Mouse (Mus musculus) bone marrow macrophage, adult 2 months (primary cell): ENCODE results near the gene Armh3. TPM values are rescaled to one million over a fixed set of nuclear protein-coding genes. Genes with fewer than 3 reads are reported as not detected.
A peak's percentile ranks its signal among the peaks of the same experiment; 100 is the strongest.

Source experiments
- H3K27ac ChIP-seq: 2 replicates; pipeline ENCODE4 v1.5.1; 2012; ENCODE audit warnings: low read depth, low read length; ENCODE audit not compliant: insufficient read depth
- H3K4me1 ChIP-seq: 2 replicates; pipeline ENCODE4 v1.6.1; 2012; ENCODE audit warnings: low read length; ENCODE audit not compliant: control insufficient read depth, insufficient read depth
- H3K4me3 ChIP-seq: 2 replicates; pipeline ENCODE4 v1.5.1; 2012; ENCODE audit warnings: mild to moderate bottlenecking, low read length, moderate library complexity; ENCODE audit not compliant: insufficient read depth
- CTCF ChIP-seq: IDR thresholded peaks from 2 replicates; pipeline ENCODE4 v1.5.1; 2012; ENCODE audit warnings: low read depth, mild to moderate bottlenecking, low read length, moderate library complexity
- POLR2A ChIP-seq: IDR thresholded peaks from 2 replicates; pipeline ENCODE4 v1.6.1; 2012; ENCODE audit warnings: mild to moderate bottlenecking, low read depth, low read length, borderline replicate concordance
- polyA plus RNA-seq: library from polyadenylated mRNA; stranded (reverse); fragments of >200 nt; gene quantifications from 2 replicates; pipeline ENCODE4 v1.2.4, GENCODE M21; 2012; ENCODE audit not compliant: missing spikeins, insufficient read depth, insufficient read length

Armh3 gene
- polyA plus RNA-seq, 1 experiment = 13.2 TPM

DNA sequence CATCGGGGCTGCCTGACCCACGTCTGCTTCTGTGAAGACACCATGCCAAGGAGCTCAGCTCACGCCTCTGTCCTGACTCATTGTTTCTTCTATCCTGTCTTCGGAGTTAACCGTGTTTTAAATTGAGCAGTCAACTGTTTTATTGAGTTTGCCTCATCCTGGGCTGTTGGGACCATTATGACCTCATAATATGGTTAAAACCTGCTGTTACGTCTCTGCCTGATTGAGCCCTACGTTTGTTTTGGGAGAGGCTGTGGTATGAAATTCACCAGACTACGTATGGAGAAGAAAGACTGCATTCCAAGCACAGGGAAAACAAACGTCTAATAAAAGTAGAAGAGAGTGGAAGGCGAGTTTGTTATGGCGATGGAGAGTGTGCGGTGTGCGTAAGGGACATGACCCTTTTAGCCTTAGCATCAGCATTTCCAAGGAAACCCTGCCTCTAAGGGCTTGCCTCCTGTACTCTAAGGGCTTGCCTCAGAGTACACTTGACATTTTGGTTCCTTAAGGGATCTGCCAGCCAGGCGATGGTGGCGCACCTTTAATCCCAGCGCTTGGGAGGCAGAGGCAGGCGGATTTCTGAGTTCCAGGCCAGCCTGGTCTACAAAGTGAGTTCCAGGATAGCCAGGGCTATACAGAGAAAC, 214.2 kb downstream of the Armh3 start:
- Histone ChIP-seq H3K4me1 (peaks cover 23% of the 10 kb centered on the region), H3K27ac (peak overlapping the region; percentile 56)
- TF ChIP-seq POLR2A (no peak), CTCF (no peak)

DNA sequence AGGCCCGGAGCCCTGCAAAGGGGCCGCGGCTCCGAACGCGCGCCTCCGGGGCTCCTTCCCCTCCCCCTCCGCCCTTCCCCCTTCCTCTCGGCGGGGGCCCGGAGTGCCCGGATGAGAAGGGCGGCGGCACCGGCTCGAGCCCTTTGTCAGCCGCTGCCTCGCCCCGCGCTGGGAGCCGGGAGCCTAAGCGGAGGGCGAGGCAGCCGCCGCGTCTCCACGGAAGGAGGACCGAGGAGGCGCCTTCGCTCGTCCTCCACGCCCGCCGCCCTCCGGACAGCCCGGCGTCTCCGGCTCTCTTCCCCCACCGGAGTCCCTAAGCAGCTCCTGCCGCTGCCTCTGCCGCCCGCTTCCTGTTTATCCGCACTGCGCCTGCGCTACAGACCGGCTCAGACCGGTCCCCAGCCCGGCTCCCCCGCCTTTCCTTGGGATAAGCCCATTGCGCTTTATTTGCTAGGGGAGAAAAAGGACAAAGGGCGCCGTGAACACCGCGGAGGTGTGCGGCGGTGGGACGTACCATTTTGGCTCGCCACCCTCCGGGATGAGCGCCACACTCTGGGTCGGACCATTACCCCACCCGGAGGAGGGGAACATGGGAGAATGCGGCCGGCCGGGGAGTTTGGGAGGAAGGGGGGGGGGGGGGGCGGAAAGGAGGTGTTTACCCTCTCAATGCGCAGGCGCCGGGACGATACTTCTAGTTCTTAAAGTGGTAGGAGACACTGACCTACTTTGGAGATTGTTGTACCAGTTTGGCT, 214.9 kb downstream of the Armh3 start, which contains the start of gene Mgea5:
Gene Mgea5 (minus strand): TSS at position 657 of the 752 bp plus-strand sequence.
- peak within 1 kb of the TSS; percentile 67 for H3K4me3 ChIP-seq
- H3K4me1 ChIP-seq = peaks cover 23% of the 10 kb centered on the region
- peak within 1 kb of the TSS; percentile 87 for H3K27ac ChIP-seq
- TF ChIP-seq POLR2A (no peak), CTCF (no peak)

More for the DNA sequence above, 214.2 kb downstream of the Armh3 start:
- peak overlapping the region; percentile 67 for H3K4me3 ChIP-seq

DNA sequence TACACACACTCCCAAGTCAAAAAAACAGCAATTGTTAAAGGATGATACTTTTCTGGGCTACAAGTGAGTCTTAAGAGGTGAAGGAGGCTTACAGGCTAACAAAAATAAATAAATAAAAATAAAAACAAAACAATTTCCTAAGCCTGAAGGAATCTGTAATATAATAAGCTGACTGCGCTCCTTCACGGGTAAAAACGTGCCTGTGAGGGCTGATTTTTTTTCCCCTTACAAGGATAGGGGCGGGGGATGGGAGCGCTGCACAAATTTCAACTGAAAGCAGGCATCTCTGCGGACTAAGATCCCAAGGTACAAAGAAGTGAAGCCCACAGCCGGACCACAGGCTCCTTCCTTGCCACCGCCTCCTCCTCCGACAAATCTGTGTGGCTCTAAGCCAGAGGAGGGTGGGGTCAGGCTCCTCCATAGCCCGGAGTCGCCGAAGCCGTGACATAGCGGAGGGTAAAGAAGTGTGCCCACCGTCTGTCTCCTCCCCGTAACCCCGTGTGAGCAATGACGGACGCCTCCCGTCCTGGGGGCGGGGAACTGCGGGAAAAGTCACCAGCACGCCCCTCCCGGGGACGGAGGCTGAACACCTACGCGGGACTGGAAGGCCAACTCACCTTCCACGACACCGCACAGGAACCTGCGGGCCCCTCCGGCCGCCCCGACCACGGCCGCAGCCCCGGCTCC, 215.8 kb downstream of the Armh3 start:
- peak overlapping the region; percentile 67 for H3K4me3 ChIP-seq
- peak overlapping the region; percentile 87 for H3K27ac ChIP-seq
- peaks cover 23% of the 10 kb centered on the region for H3K4me1 ChIP-seq
- TF ChIP-seq CTCF (no peak), POLR2A (no peak)

GRCm38 (mm10) chr19:45781676-45782075, 216.6 kb downstream of the Armh3 start:
- H3K27ac ChIP-seq = no peak overlapping the region
- no peak for TF ChIP-seq CTCF
- no peak for TF ChIP-seq POLR2A
- H3K4me1 ChIP-seq = peaks cover 23% of the 10 kb centered on the region
- H3K4me3 ChIP-seq = peak overlapping the region; percentile 67; the same call in 1 of the 2 replicates

GRCm38 (mm10) chr19:45780350-45780915, 217.9 kb downstream of the Armh3 start:
- TF ChIP-seq CTCF (no peak), POLR2A (no peak)
- Histone ChIP-seq H3K27ac (0 out of 2 replicates have a peak overlapping the region, but pooled peaks have one; percentile 5), H3K4me1 (peaks cover 22% of the 10 kb centered on the region), H3K4me3 (peak overlapping the region; percentile 0; the same call in 1 of the 2 replicates)

DNA sequence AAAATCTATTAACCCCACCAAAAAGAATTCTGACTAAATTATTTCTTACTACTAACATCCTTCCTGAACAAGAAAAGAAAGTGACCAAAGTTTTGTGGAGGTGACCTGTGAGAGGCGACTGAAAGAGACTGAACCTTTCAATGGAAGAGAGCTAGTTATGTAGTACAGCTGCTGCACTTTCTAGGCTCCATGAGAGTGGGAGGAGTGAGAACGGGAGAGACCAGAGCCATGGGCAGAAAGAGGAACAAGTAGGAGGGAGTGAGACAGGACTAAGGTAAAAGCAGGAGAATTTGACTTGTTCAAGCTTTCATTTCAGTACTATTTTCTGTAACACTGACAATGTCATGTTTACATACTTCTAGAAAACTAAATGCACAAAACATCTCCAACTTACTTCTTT, 222.8 kb downstream of the Armh3 start:
- no peak for TF ChIP-seq POLR2A
- TF ChIP-seq CTCF = no peak
- no peak overlapping the region for H3K4me3 ChIP-seq
- H3K27ac ChIP-seq = no peak overlapping the region
- peaks cover 7% of the 10 kb centered on the region for H3K4me1 ChIP-seq

- Histone ChIP-seq H3K27ac (no peak overlapping the region), H3K4me1 (no peaks in the 10 kb centered on the region), H3K4me3 (no peak overlapping the region)
- TF ChIP-seq POLR2A = no peak
- TF ChIP-seq CTCF = no peak
Measured at GRCm38 (mm10) chr19:45771501-45771900, 226.8 kb downstream of the Armh3 start.

Other genes starting within 250 kb of the Armh3 start
- gene Npm3, start 248.9 kb downstream of the Armh3 start, polyA plus RNA-seq = 24.7 and 34.9 TPM in 2 replicates
- gene Mgea5, start 214.7 kb downstream of the Armh3 start, polyA plus RNA-seq = 84.9 and 93.8 TPM in 2 replicates
- not detected in 2 replicates for gene Kcnip2, start 182.4 kb downstream of the Armh3 start, polyA plus RNA-seq
- gene Hps6, start 5.0 kb upstream of the Armh3 start, polyA plus RNA-seq = 6.7 and 6.9 TPM in 2 replicates
- 10.9 and 16.5 TPM in 2 replicates for gene Pprc1, start 46.4 kb upstream of the Armh3 start, polyA plus RNA-seq
- 103 and 106 TPM in 2 replicates for gene Ldb1, start 46.7 kb upstream of the Armh3 start, polyA plus RNA-seq
- gene Nolc1, start 77.4 kb upstream of the Armh3 start, polyA plus RNA-seq = 15.8 and 16.8 TPM in 2 replicates
- not detected in 2 replicates for gene Elovl3, start 133.4 kb upstream of the Armh3 start, polyA plus RNA-seq
- gene Pitx3, start 149.8 kb upstream of the Armh3 start, polyA plus RNA-seq = not detected in 2 replicates
- 20.2 and 28.0 TPM in 2 replicates for gene Gbf1, start 154.0 kb upstream of the Armh3 start, polyA plus RNA-seq